Mouse (Mus musculus) heart, postnatal 0 days (tissue): ENCODE results near the gene Mcee. TPM values are rescaled to one million over a fixed set of nuclear protein-coding genes. Genes with fewer than 3 reads are reported as not detected.

Source experiments
- ATAC-seq: fragments of 200-750 bp; cut with Nextera tagmentation; 2 replicates; pipeline ENCODE4 v1.8.0; 2017; ENCODE audit warnings: low read depth, moderate number of reproducible peaks, moderate library complexity; ENCODE audit not compliant: insufficient read depth
- DNase-seq: peaks from one replicate; pipeline ENCODE4 v3.0.0-alpha.2; 2016; ENCODE audit warnings: low spot score
- H3K27ac ChIP-seq: fragments of 300-500 bp; sonication (generic); 2 replicates; pipeline ENCODE4 v1.5.1; 2014; ENCODE audit warnings: low read depth, mild to moderate bottlenecking
- H3K27me3 ChIP-seq: fragments of 300-500 bp; sonication (generic); 2 replicates; pipeline ENCODE4 v1.6.1; 2014; ENCODE audit warnings: low read length, mixed read lengths; ENCODE audit not compliant: control insufficient read depth, insufficient read depth
- H3K36me3 ChIP-seq: fragments of 300-500 bp; sonication (generic); replicated peaks from 2 replicates; pipeline ENCODE4 v1.6.1; 2014; ENCODE audit warnings: low read length, mixed read lengths; ENCODE audit not compliant: control insufficient read depth, insufficient read depth
- H3K4me1 ChIP-seq: fragments of 300-500 bp; sonication (generic); 2 replicates; pipeline ENCODE4 v1.6.1; 2014; ENCODE audit warnings: antibody characterized with exemption; ENCODE audit not compliant: control insufficient read depth, insufficient read depth
- H3K4me2 ChIP-seq: fragments of 300-500 bp; sonication (generic); 2 replicates; pipeline ENCODE4 v1.6.1; 2014; ENCODE audit warnings: low read depth, mild to moderate bottlenecking, low read length, moderate library complexity
- H3K4me3 ChIP-seq: fragments of 300-500 bp; sonication (generic); 2 replicates; pipeline ENCODE4 v1.5.1; 2014; ENCODE audit warnings: low read depth, low read length
- H3K9ac ChIP-seq: fragments of 300-500 bp; sonication (generic); replicated peaks from 2 replicates; pipeline ENCODE4 v1.6.1; 2014; ENCODE audit warnings: low read depth, low read length, mixed read lengths
- H3K9me3 ChIP-seq: fragments of 300-500 bp; sonication (generic); replicated peaks from 2 replicates; pipeline ENCODE4 v1.6.1; 2016; ENCODE audit warnings: low read length; ENCODE audit not compliant: control insufficient read depth
- CTCF ChIP-seq: IDR thresholded peaks from 2 replicates; pipeline ENCODE4 v1.5.1; 2016; ENCODE audit warnings: antibody characterized with exemption, control low read depth, low read depth
- EP300 ChIP-seq: IDR thresholded peaks from 2 replicates; pipeline ENCODE4 v1.6.1; 2016; ENCODE audit warnings: antibody characterized with exemption, low read depth
- whole genome bisulfite sequencing: fragments of 180-500 bp; shearing (Covaris S2); extraction: QIAGEN DNeasy Blood & Tissue Kit; methylation state at CpG from one replicate; pipeline ENCODE4 v1.1.7; 2014; 5-methylcytosine and 5-hydroxymethylcytosine counted together
- polyA plus RNA-seq: library from polyadenylated mRNA; unstranded; fragments of >200 nt; fragmentation: Nextera tagmentation; extraction: Ambion mirVana; gene quantifications from 2 replicates; pipeline ENCODE4 v1.2.1, GENCODE M21; 2015
- total RNA-seq: library from RNA; depleted of rRNA; stranded (reverse); fragments of >200 nt; gene quantifications from 2 replicates; pipeline ENCODE4 v1.2.3, GENCODE M21; 2014; ENCODE audit warnings: low replicate concordance; rRNA removed

Gene Mcee
- total and polyA plus RNA-seq, 2 experiments from 2014 or later = 13.2 to 218 TPM

- Histone ChIP-seq H3K4me2 (no peak overlapping the region), H3K9ac (no peak overlapping the region), H3K4me3 (no peak overlapping the region), H3K9me3 (no peaks in the 10 kb centered on the region), H3K27me3 (no peaks in the 10 kb centered on the region), H3K36me3 (no peaks in the 10 kb centered on the region), H3K4me1 (no peaks in the 10 kb centered on the region), H3K27ac (no peak overlapping the region)
- ATAC-seq = no peak
- no peak for DNase-seq
- TF ChIP-seq CTCF = no peak
- no peak for TF ChIP-seq EP300
- 74% methylated on average over 4 of the region's 4 CpGs for WGBS
Measured at GRCm38 (mm10) chr7:64452471-64453222, 60.2 kb downstream of the Mcee start.

- TF ChIP-seq CTCF (no peak), EP300 (no peak)
Measured at GRCm38 (mm10) chr7:64456176-64456575, 63.8 kb downstream of the Mcee start.

GRCm38 (mm10) chr7:64456676-64457075 lies 64.3 kb downstream of the Mcee start:
- ATAC-seq = no peak
- Histone ChIP-seq H3K4me3 (no peak overlapping the region), H3K9me3 (no peaks in the 10 kb centered on the region), H3K27ac (no peak overlapping the region), H3K27me3 (no peaks in the 10 kb centered on the region), H3K36me3 (no peaks in the 10 kb centered on the region), H3K9ac (no peak overlapping the region), H3K4me1 (no peaks in the 10 kb centered on the region), H3K4me2 (no peak overlapping the region)
- WGBS = 38% methylated on average over 3 of the region's 3 CpGs
- DNase-seq = no peak
- TF ChIP-seq EP300 = no peak
- no peak for TF ChIP-seq CTCF

More at GRCm38 (mm10) chr7:64456176-64456575, 63.8 kb downstream of the Mcee start:
- H3K4me3 ChIP-seq = no peak overlapping the region
- no peaks in the 10 kb centered on the region for H3K9me3 ChIP-seq
- no peaks in the 10 kb centered on the region for H3K27me3 ChIP-seq
- ATAC-seq (no peak), DNase-seq (no peak)
- WGBS = 62% methylated on average over 4 of the region's 4 CpGs
- no peaks in the 10 kb centered on the region for H3K36me3 ChIP-seq
- no peak overlapping the region for H3K9ac ChIP-seq
- no peak overlapping the region for H3K4me2 ChIP-seq
- no peaks in the 10 kb centered on the region for H3K4me1 ChIP-seq
- no peak overlapping the region for H3K27ac ChIP-seq

- H3K27me3 ChIP-seq = no peaks in the 10 kb centered on the region
- H3K4me3 ChIP-seq = no peak overlapping the region
- ATAC-seq = no peak
- TF ChIP-seq EP300 (no peak), CTCF (no peak)
- no peaks in the 10 kb centered on the region for H3K36me3 ChIP-seq
- H3K4me2 ChIP-seq = no peak overlapping the region
- no peaks in the 10 kb centered on the region for H3K4me1 ChIP-seq
- H3K9me3 ChIP-seq = no peaks in the 10 kb centered on the region
- H3K27ac ChIP-seq = no peak overlapping the region
- DNase-seq = no peak
- 81% methylated on average over 2 of the region's 2 CpGs for WGBS
- no peak overlapping the region for H3K9ac ChIP-seq
Measured at GRCm38 (mm10) chr7:64457811-64458210, 65.4 kb downstream of the Mcee start.

Other genes with a start within 250 kb of the Mcee start
- gene Trpm1, start 238.8 kb upstream of the Mcee start, total RNA-seq = not detected in 2 replicates
- gene Trpm1, start 238.8 kb upstream of the Mcee start, polyA plus RNA-seq = 0.14 and 0.21 TPM in 2 replicates
- gene Mtmr10, start 105.0 kb upstream of the Mcee start, total RNA-seq = 5.3 TPM in 2 replicates
- 3.9 and 4.1 TPM in 2 replicates for gene Mtmr10, start 105.0 kb upstream of the Mcee start, polyA plus RNA-seq
- gene Fan1, start 18.5 kb upstream of the Mcee start, total RNA-seq = 4.6 and 8.9 TPM in 2 replicates
- gene Fan1, start 18.5 kb upstream of the Mcee start, polyA plus RNA-seq = 3.9 TPM in 2 replicates
- 2.6 and 4.4 TPM in 2 replicates for gene Mphosph10, start 339 bp upstream of the Mcee start, total RNA-seq
- gene Mphosph10, start 339 bp upstream of the Mcee start, polyA plus RNA-seq = 15.1 and 18.4 TPM in 2 replicates
- 2.9 TPM in 1 of 2 replicates, not detected in the other for gene Apba2, start 109.1 kb downstream of the Mcee start, total RNA-seq
- gene Apba2, start 109.1 kb downstream of the Mcee start, polyA plus RNA-seq = 0.42 and 0.48 TPM in 2 replicates